Mouse (Mus musculus) stomach, embryonic 14.5 days (tissue): Measurements from ENCODE around the gene Atp2a2. TPM values are rescaled to one million over a fixed set of nuclear protein-coding genes. Genes with fewer than 3 reads are reported as not detected.
"Not testable (repeated sequence)": the region's sequence is repeated elsewhere in the genome, so short reads cannot be mapped to it uniquely, and the experiment has no call there.

Experiments used
- ATAC-seq: fragments of 200-750 bp; cut with Nextera tagmentation; 2 replicates; pipeline ENCODE4 v1.8.0; 2017; ENCODE audit warnings: low read depth, moderate TSS enrichment; ENCODE audit not compliant: insufficient number of reproducible peaks, insufficient read depth, low FRiP score
- H3K27ac ChIP-seq: fragments of 300-500 bp; sonication (generic); 2 replicates; pipeline ENCODE4 v1.5.1; 2014; ENCODE audit warnings: mild to moderate bottlenecking, low read length, moderate library complexity, mixed read lengths
- H3K27me3 ChIP-seq: fragments of 300-500 bp; sonication (generic); 2 replicates; pipeline ENCODE4 v1.6.1; 2014; ENCODE audit warnings: low read length, control low read depth, mixed read lengths; ENCODE audit not compliant: control insufficient read depth, insufficient read depth
- H3K36me3 ChIP-seq: fragments of 300-500 bp; sonication (generic); 2 replicates; pipeline ENCODE4 v1.6.1; 2014; ENCODE audit warnings: mild to moderate bottlenecking, control low read depth, low read length, moderate library complexity, mixed read lengths; ENCODE audit not compliant: control insufficient read depth, insufficient read depth
- H3K4me1 ChIP-seq: fragments of 300-500 bp; sonication (generic); 2 replicates; pipeline ENCODE4 v1.6.1; 2014; ENCODE audit warnings: low read length, control low read depth, mixed read lengths; ENCODE audit not compliant: control insufficient read depth, insufficient read depth
- H3K4me2 ChIP-seq: fragments of 300-500 bp; sonication (generic); replicated peaks from 2 replicates; pipeline ENCODE4 v1.6.1; 2014; ENCODE audit warnings: low read depth, low read length, control low read depth
- H3K4me3 ChIP-seq: fragments of 300-500 bp; sonication (generic); 2 replicates; pipeline ENCODE4 v1.5.1; 2014; ENCODE audit warnings: low read depth, low read length, control low read depth
- H3K9ac ChIP-seq: fragments of 300-500 bp; sonication (generic); replicated peaks from 2 replicates; pipeline ENCODE4 v1.6.1; 2014; ENCODE audit warnings: low read depth, mild to moderate bottlenecking, control low read depth, low read length, moderate library complexity, mixed read lengths
- H3K9me3 ChIP-seq: fragments of 300-500 bp; sonication (generic); 2 replicates; pipeline ENCODE4 v1.6.1; 2016; ENCODE audit warnings: low read depth, low read length, control low read depth; ENCODE audit not compliant: control insufficient read depth
- WGBS: fragments of 180-500 bp; shearing (Covaris S2); extraction: QIAGEN DNeasy Blood & Tissue Kit; methylation state at CpG from one replicate; pipeline ENCODE4 v1.1.7; 2014; 5-methylcytosine and 5-hydroxymethylcytosine counted together
- polyA plus RNA-seq: library from polyadenylated mRNA; unstranded; fragments of >200 nt; fragmentation: Nextera tagmentation; extraction: Ambion mirVana; gene quantifications from 2 replicates; pipeline ENCODE4 v1.2.1, GENCODE M21; 2014

Atp2a2 gene
- polyA plus RNA-seq, 1 experiment from 2014 or later = 36.7 TPM

DNA sequence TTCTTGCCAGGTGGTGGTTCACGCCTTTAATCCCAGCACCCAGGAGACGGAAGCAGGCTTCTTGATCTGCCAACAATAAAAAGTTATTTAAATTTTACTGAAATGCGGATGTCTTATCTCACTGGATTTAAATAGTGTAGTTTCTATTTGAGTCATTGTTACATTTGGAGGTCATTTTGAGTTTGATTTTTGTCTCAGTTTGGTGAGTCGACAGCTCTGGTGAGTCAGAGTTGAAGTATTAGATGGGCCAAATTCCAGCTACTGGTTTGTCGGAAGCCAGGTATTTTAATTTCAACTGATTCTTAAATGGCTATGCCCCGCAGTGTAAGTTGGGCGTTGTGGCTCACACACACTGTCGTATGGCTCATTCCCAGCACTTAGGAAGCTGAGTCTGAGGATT is 70.8 kb downstream of the Atp2a2 start:
- WGBS = 93% methylated on average over 8 of the region's 8 CpGs
- no peaks in the 10 kb centered on the region for H3K27me3 ChIP-seq
- no peak overlapping the region for H3K27ac ChIP-seq
- H3K9ac ChIP-seq = no peak overlapping the region
- H3K4me1 ChIP-seq = no peaks in the 10 kb centered on the region
- no peak overlapping the region for H3K4me3 ChIP-seq
- no peak for ATAC-seq
- no peak overlapping the region for H3K4me2 ChIP-seq
- H3K36me3 ChIP-seq = peaks cover 73% of the 10 kb centered on the region
- no peaks in the 10 kb centered on the region for H3K9me3 ChIP-seq

DNA sequence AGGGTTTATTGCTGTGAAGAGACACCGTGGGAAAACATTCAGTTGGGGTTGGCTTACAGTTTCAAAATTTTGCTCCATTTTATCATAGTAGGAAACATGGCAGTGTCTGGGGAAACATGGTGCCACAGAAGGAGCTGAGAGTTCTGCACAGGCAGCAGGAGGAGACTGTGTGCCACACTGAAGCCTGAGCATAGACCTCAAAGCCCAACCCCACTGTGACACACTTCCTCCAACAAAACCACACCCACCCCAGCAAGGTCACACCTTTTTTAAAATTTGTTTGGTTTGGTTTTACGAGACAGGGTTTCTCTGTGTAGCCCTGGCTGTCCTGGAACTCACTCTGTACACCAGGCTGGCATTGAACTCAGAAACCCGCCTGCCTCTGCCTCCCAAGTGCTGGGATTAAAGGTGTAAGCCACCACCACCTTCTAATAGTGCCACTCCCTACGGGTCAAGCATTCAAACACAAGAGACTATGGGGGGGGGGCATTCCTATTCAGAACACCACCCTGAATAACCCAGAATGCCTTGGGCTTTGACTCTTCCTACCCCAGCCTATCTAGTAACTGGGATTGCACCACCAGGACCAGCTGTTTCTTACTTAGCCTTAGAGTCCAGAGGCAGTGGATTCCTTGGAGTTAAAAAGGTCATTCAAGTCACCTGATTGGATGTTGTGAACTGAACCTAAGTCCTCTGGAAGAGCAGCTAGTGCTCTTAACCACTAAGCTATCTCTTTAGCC is 71.8 kb downstream of the Atp2a2 start:
- Histone ChIP-seq H3K27me3 (no peaks in the 10 kb centered on the region), H3K4me1 (no peaks in the 10 kb centered on the region), H3K9me3 (no peaks in the 10 kb centered on the region), H3K36me3 (peaks cover 63% of the 10 kb centered on the region), H3K9ac (no peak overlapping the region), H3K4me3 (no peak overlapping the region), H3K27ac (no peak overlapping the region), H3K4me2 (no peak overlapping the region)
- 86% methylated on average over 4 of the region's 4 CpGs for WGBS
- ATAC-seq = no peak

DNA sequence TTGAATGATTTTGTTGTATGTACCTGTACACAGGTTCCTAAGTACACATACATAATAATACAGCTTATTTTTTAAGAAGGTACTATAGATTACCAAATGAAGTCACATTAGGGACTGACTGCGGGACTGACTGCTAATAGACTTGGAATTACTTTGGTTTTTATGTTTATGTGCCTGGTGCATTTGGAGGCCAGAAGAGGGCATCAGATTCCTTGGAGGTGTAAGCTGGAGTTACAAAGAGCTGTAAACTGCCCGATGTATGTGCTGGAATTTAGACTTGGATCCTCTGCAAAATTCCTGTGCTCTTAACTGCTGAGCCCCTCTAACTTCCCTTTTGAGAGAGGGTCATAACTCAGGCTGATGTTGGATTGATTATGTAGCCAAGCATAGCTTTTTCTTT is 76.5 kb downstream of the Atp2a2 start:
- WGBS = 85% methylated on average over 2 of the region's 2 CpGs
- Histone ChIP-seq H3K27me3 (no peaks in the 10 kb centered on the region), H3K4me3 (no peak overlapping the region), H3K9me3 (no peaks in the 10 kb centered on the region), H3K9ac (no peak overlapping the region), H3K27ac (no peak overlapping the region), H3K4me2 (no peak overlapping the region), H3K36me3 (peaks cover 21% of the 10 kb centered on the region), H3K4me1 (peaks cover 11% of the 10 kb centered on the region; the same call in 1 of the 2 replicates)
- no peak for ATAC-seq

DNA sequence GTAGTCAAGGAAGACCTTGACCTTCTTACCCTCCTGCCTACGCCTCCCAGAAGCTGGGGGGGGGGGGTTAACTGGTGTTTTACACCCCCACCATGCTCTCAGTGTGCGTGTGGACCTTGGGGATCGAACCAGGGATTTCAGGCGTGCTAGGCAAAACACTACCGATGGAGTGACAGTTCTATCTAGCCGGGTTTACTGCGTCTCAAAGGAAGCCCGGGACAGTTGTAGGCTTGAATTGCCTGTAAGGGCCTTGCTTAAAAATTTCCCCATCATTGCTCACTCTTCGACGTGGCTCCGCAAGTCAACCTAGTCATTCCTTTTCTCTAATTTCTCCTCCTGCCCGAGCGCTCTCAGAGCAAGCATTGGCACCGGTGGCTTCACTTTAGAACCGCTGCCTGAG is 78.9 kb downstream of the Atp2a2 start:
- Histone ChIP-seq H3K9me3 (no peaks in the 10 kb centered on the region), H3K9ac (peak overlapping the region; percentile 93), H3K36me3 (peaks cover 4% of the 10 kb centered on the region), H3K27me3 (no peaks in the 10 kb centered on the region), H3K4me3 (peak overlapping the region; percentile 97), H3K4me2 (peak overlapping the region; percentile 91), H3K4me1 (peaks cover 11% of the 10 kb centered on the region; the same call in 1 of the 2 replicates), H3K27ac (no peak overlapping the region)
- ATAC-seq = no peak
- 32% methylated on average over 15 of the region's 15 CpGs for WGBS

DNA sequence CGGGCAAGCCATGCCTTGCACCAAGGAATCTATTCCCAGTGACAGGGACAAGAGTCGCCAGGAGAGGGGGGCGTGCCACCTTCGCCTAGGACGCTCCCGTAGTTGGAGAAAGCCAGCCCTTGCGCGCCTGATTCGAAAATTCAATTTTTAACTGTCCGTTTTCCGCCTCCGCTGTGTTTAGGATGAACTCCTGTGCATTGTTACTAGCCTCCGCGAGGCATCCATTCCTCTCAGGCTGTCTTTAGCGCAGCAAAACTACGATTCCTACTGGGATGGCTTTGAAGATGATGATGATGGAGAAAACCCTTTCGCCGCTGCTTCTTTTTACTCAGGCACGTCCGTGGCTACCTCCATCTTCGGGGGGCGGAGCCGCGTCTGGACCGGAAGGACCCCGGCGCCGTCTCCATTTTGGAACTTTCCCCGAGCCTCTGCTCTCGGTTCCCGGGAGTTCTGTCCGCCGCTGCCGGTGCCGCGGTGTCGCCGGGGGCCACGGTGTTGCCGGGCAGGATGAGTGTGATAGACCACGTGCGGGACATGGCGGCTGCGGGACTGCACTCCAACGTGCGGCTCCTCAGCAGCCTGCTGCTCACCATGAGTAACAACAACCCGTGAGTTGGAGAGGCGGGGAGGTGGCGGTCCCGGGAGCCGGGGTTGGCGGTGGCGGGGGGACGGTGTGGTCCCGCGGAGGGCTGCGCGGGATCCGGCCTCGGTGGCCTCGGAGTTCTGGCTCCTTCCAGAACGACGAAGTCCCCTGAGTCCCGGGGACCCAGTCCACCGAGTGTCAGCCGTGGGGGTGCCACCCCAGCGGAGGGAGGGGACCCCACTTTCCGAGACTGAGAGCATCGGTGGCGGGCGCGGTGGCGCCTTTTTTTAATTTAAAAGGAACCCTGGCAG is 79.7 kb downstream of the Atp2a2 start:
- ATAC-seq = peak; percentile 83
- H3K4me1 ChIP-seq = peaks cover 11% of the 10 kb centered on the region; the same call in 1 of the 2 replicates
- WGBS = under 1% methylated on average over 73 of the region's 73 CpGs
- no peaks in the 10 kb centered on the region for H3K27me3 ChIP-seq
- H3K9me3 ChIP-seq = no peaks in the 10 kb centered on the region
- peak overlapping the region; percentile 91 for H3K4me2 ChIP-seq
- H3K4me3 ChIP-seq = peak overlapping the region; percentile 97
- H3K9ac ChIP-seq = peak overlapping the region; percentile 93
- H3K27ac ChIP-seq = peak overlapping the region; percentile 75
- no peaks in the 10 kb centered on the region; the same call in 1 of the 2 replicates for H3K36me3 ChIP-seq

DNA sequence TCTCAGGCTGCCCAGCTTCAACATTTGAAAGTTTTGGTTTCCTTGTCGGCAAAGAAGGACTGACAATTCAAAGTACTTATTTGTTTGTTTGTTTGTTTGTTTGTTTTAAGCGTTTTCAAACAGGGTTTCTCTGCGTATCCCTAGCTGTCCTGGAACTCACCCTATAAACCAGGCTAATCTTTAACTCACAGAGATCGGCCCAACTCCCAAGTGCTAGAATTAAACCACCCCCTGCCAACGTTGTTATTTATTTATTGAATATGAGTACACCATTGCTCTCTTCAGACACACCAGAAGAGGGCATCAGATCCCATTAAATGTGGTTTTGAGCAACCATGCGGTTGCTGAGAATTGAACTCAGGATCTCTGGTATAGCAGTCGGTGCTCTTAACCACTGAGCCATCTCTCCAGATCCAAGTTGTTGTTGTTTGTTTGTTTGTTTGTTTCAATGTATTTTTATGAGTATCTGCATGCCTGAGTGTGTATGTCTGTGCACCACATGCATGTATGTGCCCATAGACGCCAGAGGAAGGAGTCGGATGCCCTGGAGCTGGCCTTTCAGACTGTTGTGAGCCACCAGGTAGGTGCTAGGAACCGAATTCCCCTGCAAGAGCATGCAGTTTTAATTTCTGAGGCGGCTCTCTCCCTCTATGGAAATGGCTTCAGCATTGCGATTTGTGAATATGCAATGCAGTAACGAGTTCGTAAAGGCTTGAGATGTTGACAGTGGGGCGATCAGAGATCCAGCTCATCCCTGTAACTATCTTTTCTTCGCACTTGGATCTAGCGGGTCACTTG is 80.6 kb downstream of the Atp2a2 start, which contains the start of gene Anapc7:
TSS of gene Anapc7 (plus strand) at position 423 of the 798 bp plus-strand sequence.
- Histone ChIP-seq H3K36me3 (no peaks in the 10 kb centered on the region; the same call in 1 of the 2 replicates), H3K4me2 (peak within 1 kb of the TSS; percentile 91), H3K9ac (peak within 1 kb of the TSS; percentile 93), H3K4me3 (peak within 1 kb of the TSS; percentile 97), H3K9me3 (no peaks in the 10 kb centered on the region), H3K27ac (peak within 1 kb of the TSS; percentile 75), H3K27me3 (no peaks in the 10 kb centered on the region), H3K4me1 (peaks cover 11% of the 10 kb centered on the region; the same call in 1 of the 2 replicates)
- 19% methylated on average over 17 of the region's 17 CpGs for WGBS
- no peak for ATAC-seq

DNA sequence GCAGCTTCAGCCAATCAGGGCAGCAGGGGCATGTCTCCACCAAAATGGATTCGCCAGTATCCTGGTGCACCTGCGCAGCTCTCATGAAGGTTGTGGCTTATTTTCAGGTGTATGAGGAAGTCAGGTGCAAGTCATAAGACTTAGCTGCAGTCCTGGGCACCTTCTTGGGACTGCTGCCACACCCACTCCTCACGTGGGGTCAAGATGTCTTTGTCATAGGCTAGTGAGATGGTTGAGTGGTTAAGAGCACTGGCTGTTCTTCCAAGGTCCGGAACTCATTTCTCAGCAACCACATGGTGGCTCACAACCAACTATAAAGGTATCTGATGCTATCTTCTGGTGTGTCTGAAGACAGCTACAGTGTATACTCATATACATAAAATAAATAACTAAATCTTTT is 81.3 kb downstream of the Atp2a2 start:
- not testable (repeated sequence) for H3K9ac ChIP-seq, H3K27ac ChIP-seq, H3K27me3 ChIP-seq, H3K9me3 ChIP-seq, H3K4me2 ChIP-seq, H3K4me3 ChIP-seq, ATAC-seq, H3K36me3 ChIP-seq
- H3K4me1 ChIP-seq = peaks cover 11% of the 10 kb centered on the region; the same call in 1 of the 2 replicates
- WGBS = 62% methylated on average over 4 of the region's 4 CpGs

DNA sequence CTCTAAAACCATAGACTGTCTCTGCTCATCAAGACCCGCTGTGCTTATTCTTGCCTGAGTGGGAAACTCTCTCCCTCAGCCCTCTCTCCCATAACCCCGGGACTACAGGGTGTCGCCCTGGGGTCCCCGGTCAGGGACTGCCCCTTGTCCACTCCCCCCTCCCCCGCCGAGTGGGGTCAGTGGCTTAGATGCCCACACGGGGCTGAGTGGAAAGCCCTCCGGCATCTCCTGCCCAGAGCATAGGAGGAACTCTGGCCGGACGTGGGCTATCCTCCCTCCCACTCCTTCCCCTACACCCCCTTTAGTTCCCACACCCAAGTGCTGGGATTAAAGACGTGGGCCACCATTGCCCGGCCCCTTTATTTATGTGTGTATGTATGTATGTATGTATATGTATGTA is 86.6 kb downstream of the Atp2a2 start:
- 81% methylated on average over 12 of the region's 12 CpGs for WGBS

More for the DNA sequence above, 86.6 kb downstream of the Atp2a2 start:
- H3K4me2 ChIP-seq = no peak overlapping the region
- no peak overlapping the region for H3K9ac ChIP-seq
- no peaks in the 10 kb centered on the region for H3K4me1 ChIP-seq
- no peak overlapping the region for H3K4me3 ChIP-seq
- H3K27me3 ChIP-seq = no peaks in the 10 kb centered on the region
- no peaks in the 10 kb centered on the region for H3K9me3 ChIP-seq
- no peak overlapping the region for H3K27ac ChIP-seq
- H3K36me3 ChIP-seq = no peaks in the 10 kb centered on the region
- ATAC-seq = no peak
